Mouse (Mus musculus) neural tube, embryonic 15.5 days (tissue): Measurements from ENCODE around the gene Fn3krp. TPM values are rescaled to one million over a fixed set of nuclear protein-coding genes. Genes with fewer than 3 reads are reported as not detected.

Experiments
- ATAC-seq: fragments of 200-750 bp; cut with Nextera tagmentation; 2 replicates; pipeline ENCODE4 v1.8.0; 2017; ENCODE audit warnings: mild to moderate bottlenecking, moderate TSS enrichment, moderate library complexity; ENCODE audit not compliant: low FRiP score
- H3K27ac ChIP-seq: fragments of 300-500 bp; sonication (generic); replicated peaks from 2 replicates; pipeline ENCODE4 v1.5.1; 2015; ENCODE audit warnings: mild to moderate bottlenecking, inconsistent platforms
- H3K27me3 ChIP-seq: fragments of 300-500 bp; sonication (generic); replicated peaks from 2 replicates; pipeline ENCODE4 v1.6.1; 2015; ENCODE audit warnings: inconsistent platforms
- H3K36me3 ChIP-seq: fragments of 300-500 bp; sonication (generic); 2 replicates; pipeline ENCODE4 v1.6.1; 2015; ENCODE audit warnings: inconsistent platforms
- H3K4me1 ChIP-seq: fragments of 300-500 bp; sonication (generic); 2 replicates; pipeline ENCODE4 v1.6.1; 2015; ENCODE audit warnings: inconsistent platforms
- H3K4me2 ChIP-seq: fragments of 300-500 bp; sonication (generic); 2 replicates; pipeline ENCODE4 v1.6.1; 2015; ENCODE audit warnings: inconsistent platforms, mild to moderate bottlenecking, moderate library complexity
- H3K4me3 ChIP-seq: fragments of 300-500 bp; sonication (generic); replicated peaks from 2 replicates; pipeline ENCODE4 v1.5.1; 2015; ENCODE audit warnings: mild to moderate bottlenecking, inconsistent platforms
- H3K9ac ChIP-seq: fragments of 300-500 bp; sonication (generic); replicated peaks from 2 replicates; pipeline ENCODE4 v1.6.1; 2015; ENCODE audit warnings: mild to moderate bottlenecking, inconsistent platforms
- H3K9me3 ChIP-seq: fragments of 300-500 bp; sonication (generic); replicated peaks from 2 replicates; pipeline ENCODE4 v1.6.1; 2016; ENCODE audit warnings: inconsistent platforms
- WGBS: fragments of 180-500 bp; shearing (Covaris S2); methylation state at CpG from one replicate; pipeline ENCODE4 v1.1.7; 2015; ENCODE audit warnings: mixed read lengths; 5-methylcytosine and 5-hydroxymethylcytosine counted together
- microRNA-seq: library from miRNA; unstranded; fragments of <30 nt; microRNA quantifications from one replicate; pipeline ENCODE4, GENCODE M21; 2017
- polyA plus RNA-seq: library from polyadenylated mRNA; unstranded; fragments of >200 nt; fragmentation: Nextera tagmentation; extraction: Ambion mirVana; gene quantifications from 2 replicates; pipeline ENCODE4 v1.2.1, GENCODE M21; 2015

The Fn3krp gene
- polyA plus RNA-seq, 1 experiment from 2014 or later: 9.7 TPM

- no peaks in the 10 kb centered on the region for H3K36me3 ChIP-seq
- under 1% methylated on average over 58 of the region's 58 CpGs for WGBS
Measured at GRCm38 (mm10) chr11:121451753-121452635, 30.8 kb downstream of the Fn3krp start, which contains the start of gene Tbcd. Tbcd (plus strand) TSS chr11:121451949.

GRCm38 (mm10) chr11:121457874-121458273 lies 36.7 kb downstream of the Fn3krp start:
- Histone ChIP-seq H3K36me3 (peaks cover 48% of the 10 kb centered on the region), H3K27ac (no peak overlapping the region), H3K4me3 (no peak overlapping the region), H3K4me1 (peaks cover 13% of the 10 kb centered on the region), H3K9ac (no peak overlapping the region), H3K9me3 (no peaks in the 10 kb centered on the region), H3K4me2 (no peak overlapping the region), H3K27me3 (no peaks in the 10 kb centered on the region)
- 96% methylated on average over 3 of the region's 3 CpGs for WGBS
- ATAC-seq: no peak

More at GRCm38 (mm10) chr11:121451753-121452635, 30.8 kb downstream of the Fn3krp start, which contains the start of gene Tbcd:
- H3K4me3 ChIP-seq: peak within 1 kb of the TSS; percentile 80
- peak within 1 kb of the TSS; percentile 75 for H3K4me2 ChIP-seq
- H3K9ac ChIP-seq: peak within 1 kb of the TSS; percentile 71
- H3K27ac ChIP-seq: peak within 1 kb of the TSS; percentile 83
- peaks cover 25% of the 10 kb centered on the region for H3K4me1 ChIP-seq
- peak; percentile 95 for ATAC-seq
- H3K27me3 ChIP-seq: no peaks in the 10 kb centered on the region
- H3K9me3 ChIP-seq: no peaks in the 10 kb centered on the region

GRCm38 (mm10) chr11:121467408-121467807 lies 46.2 kb downstream of the Fn3krp start:
- Histone ChIP-seq H3K36me3 (peaks cover 57% of the 10 kb centered on the region), H3K4me2 (no peak overlapping the region), H3K4me3 (no peak overlapping the region), H3K27ac (no peak overlapping the region), H3K27me3 (no peaks in the 10 kb centered on the region), H3K9ac (no peak overlapping the region), H3K4me1 (no peaks in the 10 kb centered on the region), H3K9me3 (no peaks in the 10 kb centered on the region)
- WGBS: 93% methylated on average over 6 of the region's 6 CpGs
- ATAC-seq: no peak

GRCm38 (mm10) chr11:121474831-121475230 lies 53.6 kb downstream of the Fn3krp start:
- Histone ChIP-seq H3K4me1 (no peaks in the 10 kb centered on the region), H3K27ac (no peak overlapping the region), H3K27me3 (no peaks in the 10 kb centered on the region), H3K4me3 (no peak overlapping the region), H3K9me3 (no peaks in the 10 kb centered on the region), H3K36me3 (peaks cover 38% of the 10 kb centered on the region), H3K9ac (no peak overlapping the region), H3K4me2 (no peak overlapping the region)
- no peak for ATAC-seq
- 92% methylated on average over 3 of the region's 3 CpGs for WGBS

- H3K4me3 ChIP-seq: no peak overlapping the region
- H3K9me3 ChIP-seq: no peaks in the 10 kb centered on the region
- no peaks in the 10 kb centered on the region for H3K27me3 ChIP-seq
- no peak overlapping the region for H3K27ac ChIP-seq
- no peak overlapping the region for H3K9ac ChIP-seq
- 40% methylated on average over 9 of the region's 9 CpGs for WGBS
- ATAC-seq: no peak
- no peaks in the 10 kb centered on the region for H3K4me1 ChIP-seq
- H3K36me3 ChIP-seq: peaks cover 36% of the 10 kb centered on the region
- H3K4me2 ChIP-seq: no peak overlapping the region
Measured at GRCm38 (mm10) chr11:121475699-121476415, 54.7 kb downstream of the Fn3krp start.

GRCm38 (mm10) chr11:121479476-121480203 lies 58.4 kb downstream of the Fn3krp start:
- Histone ChIP-seq H3K4me1 (no peaks in the 10 kb centered on the region), H3K9me3 (no peaks in the 10 kb centered on the region), H3K4me3 (no peak overlapping the region), H3K9ac (no peak overlapping the region), H3K36me3 (peaks cover 35% of the 10 kb centered on the region), H3K4me2 (no peak overlapping the region), H3K27ac (no peak overlapping the region), H3K27me3 (no peaks in the 10 kb centered on the region)
- ATAC-seq: no peak
- WGBS: 92% methylated on average over 15 of the region's 15 CpGs

Small RNA genes lying within 50 kb of the gene (microRNA-seq; reads per million reads assigned to microRNA genes)
- gene Mir7236: not detected

Other genes with a start within 250 kb of the Fn3krp start
- 28.9 and 35.1 TPM in 2 replicates for gene Hexdc, start 217.0 kb upstream of the Fn3krp start, polyA plus RNA-seq
- gene Ogfod3, start 216.7 kb upstream of the Fn3krp start, polyA plus RNA-seq: 26.8 and 31.7 TPM in 2 replicates
- gene Cybc1, start 192.1 kb upstream of the Fn3krp start, polyA plus RNA-seq: 35.7 and 38.9 TPM in 2 replicates
- gene Narf, start 184.1 kb upstream of the Fn3krp start, polyA plus RNA-seq: 85.9 and 99.1 TPM in 2 replicates
- gene Foxk2, start 161.4 kb upstream of the Fn3krp start, polyA plus RNA-seq: 11.4 and 12.8 TPM in 2 replicates
- gene Wdr45b, start 67.0 kb upstream of the Fn3krp start, polyA plus RNA-seq: 84.2 and 86.4 TPM in 2 replicates
- gene Rab40b, start 33.1 kb upstream of the Fn3krp start, polyA plus RNA-seq: 15.5 and 18.4 TPM in 2 replicates
- gene Fn3k, start 13.5 kb downstream of the Fn3krp start, polyA plus RNA-seq: 6.7 and 9.5 TPM in 2 replicates
- 56.7 and 56.8 TPM in 2 replicates for gene Tbcd, start 30.5 kb downstream of the Fn3krp start, polyA plus RNA-seq
- gene Zfp750, start 97.9 kb downstream of the Fn3krp start, polyA plus RNA-seq: 0.40 and 0.79 TPM in 2 replicates